Mouse (Mus musculus) spleen, postnatal 36 days (tissue): ENCODE data around the gene Lrch4.

Source experiments
- DNase-seq, 2 experiments: peaks; one replicate each; pipeline ENCODE4 v3.0.0; 2022; ENCODE audit warnings: low spot score in 2 of 2, mixed read lengths in 1 of 2

Gene Lrch4

GRCm38 (mm10) chr5:137689974-137690373 lies 61.1 kb downstream of the Lrch4 start:
- DNase-seq, result no peak

DNA sequence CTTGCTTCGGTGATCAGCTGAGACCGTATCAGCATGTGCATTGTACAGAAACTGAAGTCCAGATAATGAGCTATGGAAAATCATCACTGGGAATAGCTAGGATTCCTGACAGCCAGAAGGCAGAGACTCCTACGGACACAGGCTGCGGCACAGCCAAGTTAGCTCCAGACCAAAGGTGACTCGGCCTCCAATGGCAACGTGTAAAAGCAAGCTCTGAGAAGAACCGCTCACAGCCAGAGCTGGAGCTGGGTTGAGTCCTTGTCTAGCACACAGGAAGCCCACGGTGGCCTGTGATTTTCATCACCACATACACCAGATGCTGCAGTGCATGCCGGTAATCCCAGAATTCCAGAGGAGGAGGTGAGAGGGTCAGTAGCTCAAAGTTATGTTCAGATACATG lies 61.6 kb downstream of the Lrch4 start:
- DNase-seq, result no peak
